Mouse (Mus musculus) ovary, adult 18-20 months (tissue): Measurements from ENCODE around the gene Aagab.

Experiments
- DNase-seq: peaks from one replicate; pipeline ENCODE4 v3.0.0; 2022; ENCODE audit warnings: low spot score, mixed read lengths

The Aagab gene

GRCm38 (mm10) chr9:63606594-63606993 is 4.1 kb downstream of the Aagab start:
- no peak for DNase-seq

DNA sequence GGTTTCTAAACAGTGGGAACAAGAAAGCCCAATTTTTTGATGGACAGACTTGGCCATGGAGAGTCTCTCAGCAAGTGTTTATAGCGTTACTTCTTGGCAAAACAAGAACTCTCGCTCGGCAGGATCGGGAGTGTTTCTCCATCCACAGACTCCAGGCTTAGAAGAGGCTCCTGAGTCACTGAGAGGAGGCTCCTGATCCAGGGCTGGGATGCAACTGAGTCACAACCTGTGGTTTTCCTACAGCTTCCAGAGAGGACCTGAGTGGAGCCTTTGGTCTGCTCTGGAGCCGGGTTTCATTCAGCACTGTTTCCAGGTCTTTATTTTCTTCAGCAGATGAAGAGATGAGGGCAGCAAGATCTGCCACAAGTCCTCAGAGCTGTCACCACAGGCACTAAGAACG is 5.5 kb downstream of the Aagab start:
- DNase-seq, result no peak

GRCm38 (mm10) chr9:63609246-63609645 is 6.8 kb downstream of the Aagab start:
- no peak for DNase-seq

DNA sequence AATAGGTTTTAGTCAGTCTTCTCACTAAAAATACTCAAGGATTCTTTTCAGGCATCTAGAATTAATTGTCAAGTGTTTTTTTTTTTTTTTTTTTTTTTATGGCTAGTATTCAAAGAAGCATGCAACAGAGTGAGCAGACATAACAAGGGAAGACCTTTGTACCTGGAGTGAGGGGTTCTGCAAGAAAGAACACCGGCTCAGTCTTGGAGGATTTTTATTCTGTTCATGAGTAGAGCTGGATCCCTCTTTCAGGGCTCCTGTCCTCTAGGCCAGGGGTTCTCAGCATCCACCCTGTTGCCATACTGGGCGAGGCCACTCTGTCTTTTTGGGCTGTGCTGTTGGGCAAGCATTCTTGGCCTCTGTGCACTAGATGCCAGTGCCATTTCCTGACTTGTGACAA is 7.3 kb downstream of the Aagab start:
- DNase-seq, result no peak

DNA sequence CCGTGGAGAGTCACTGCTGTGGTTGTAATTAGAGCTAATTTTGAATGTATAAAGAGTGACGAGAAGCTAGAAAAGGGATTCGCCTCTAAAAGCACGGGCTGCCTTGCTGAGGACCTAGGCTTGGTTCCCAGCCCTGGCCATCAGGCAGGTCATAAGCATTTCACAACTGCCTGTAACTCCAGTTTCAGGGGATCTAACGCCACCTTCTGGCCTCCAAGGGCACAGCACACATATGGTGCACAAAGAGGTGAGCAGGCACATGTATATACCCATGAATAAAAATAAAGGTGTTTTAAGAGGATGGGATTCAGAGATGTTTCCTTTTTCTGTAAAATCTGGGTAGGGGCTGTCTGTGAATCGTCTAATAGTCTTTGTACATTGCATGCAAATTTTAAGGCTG is 7.8 kb downstream of the Aagab start:
- no peak for DNase-seq

GRCm38 (mm10) chr9:63610841-63611366 is 8.4 kb downstream of the Aagab start:
- DNase-seq, result peak; percentile 27

- no peak for DNase-seq
Observed at GRCm38 (mm10) chr9:63611967-63612366, 9.5 kb downstream of the Aagab start.

GRCm38 (mm10) chr9:63612565-63613515 is 10.4 kb downstream of the Aagab start:
- no peak for DNase-seq

- no peak for DNase-seq
Observed at GRCm38 (mm10) chr9:63613569-63613968, 11.1 kb downstream of the Aagab start.

GRCm38 (mm10) chr9:63614018-63614985 is 11.8 kb downstream of the Aagab start:
- DNase-seq, result no peak

DNA sequence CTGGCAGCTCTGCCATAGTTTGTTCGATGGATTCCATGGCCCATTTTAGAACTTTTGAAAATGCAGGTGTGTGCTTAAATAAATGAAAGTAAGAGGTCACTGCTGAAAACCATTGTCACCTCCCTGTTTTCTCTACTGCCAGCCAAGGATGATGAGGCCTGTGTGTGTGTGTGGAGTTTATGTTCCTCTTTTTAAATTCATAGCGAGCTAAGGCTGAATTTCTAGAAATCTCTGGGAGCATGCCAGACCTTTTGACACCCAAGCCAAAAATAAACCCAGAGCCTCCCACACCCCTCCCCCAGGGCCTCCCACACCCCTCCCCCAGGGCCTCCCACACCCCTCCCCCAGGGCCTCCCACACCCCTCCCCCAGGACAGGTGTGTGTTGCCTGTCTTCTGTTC is 15.5 kb downstream of the Aagab start:
- no peak for DNase-seq

DNA sequence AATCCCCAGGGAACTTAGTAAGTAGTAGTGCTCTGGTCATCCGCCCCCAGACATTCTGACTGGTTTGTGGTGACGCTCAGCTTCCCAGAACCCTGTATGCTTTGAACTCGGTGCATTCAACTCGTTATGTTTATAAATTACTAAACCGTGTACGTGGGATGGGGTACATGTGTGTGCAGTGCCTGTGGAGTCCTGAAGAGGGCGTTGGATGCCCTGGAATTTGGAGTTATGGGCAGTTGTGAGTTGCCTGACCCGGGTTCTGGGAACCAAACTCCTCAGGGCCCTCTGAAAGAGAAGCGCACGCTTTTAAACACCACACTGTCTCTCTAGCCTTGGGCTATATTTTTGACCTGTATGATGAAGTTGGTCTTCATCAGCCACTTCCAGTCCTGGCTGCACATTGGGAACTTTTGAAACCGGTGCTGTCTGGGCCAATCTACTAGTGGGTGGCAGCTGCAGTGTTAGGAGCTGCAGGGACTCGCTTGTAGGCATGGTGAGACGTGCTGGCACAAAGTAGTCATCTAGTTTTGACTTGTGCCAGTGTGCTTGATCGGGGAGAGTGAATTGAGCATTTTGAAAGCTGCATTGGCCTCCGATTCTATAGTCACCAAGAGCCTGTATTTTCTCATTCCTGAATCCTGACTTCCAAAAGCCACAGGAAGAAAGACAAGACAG is 21.6 kb downstream of the Aagab start:
- DNase-seq, result no peak

DNA sequence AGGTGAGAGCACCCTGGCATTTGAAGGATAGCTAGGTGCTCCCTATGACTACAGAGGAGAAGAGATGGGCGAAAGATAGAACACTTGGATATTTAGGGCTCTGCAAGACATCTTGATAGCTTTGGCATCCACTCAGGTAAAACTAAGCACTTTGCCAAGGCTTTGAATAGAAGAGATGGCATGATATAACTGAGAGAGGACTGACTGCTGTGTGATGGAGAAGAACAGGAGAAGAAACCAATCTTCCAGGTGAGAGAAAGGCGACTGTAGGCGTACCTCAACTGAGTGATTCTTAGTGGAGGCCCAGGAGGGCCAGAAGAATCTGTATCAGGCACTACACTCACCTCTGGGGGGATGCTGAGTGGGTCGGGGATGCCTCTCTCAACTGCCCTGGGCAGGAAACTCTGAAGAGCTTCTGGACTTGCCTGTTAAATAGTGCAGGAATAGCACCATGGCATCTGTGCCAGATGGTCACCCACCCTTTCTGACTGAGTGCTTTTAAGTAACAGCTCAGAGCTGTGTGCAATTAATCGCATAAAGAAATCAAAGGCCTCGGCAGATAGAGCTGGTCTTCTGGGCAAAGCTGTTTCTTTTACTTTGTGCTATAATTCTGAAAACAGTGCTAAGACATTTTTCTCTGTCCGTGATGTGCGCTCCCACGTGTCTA is 22.8 kb downstream of the Aagab start:
- DNase-seq, result no peak

DNA sequence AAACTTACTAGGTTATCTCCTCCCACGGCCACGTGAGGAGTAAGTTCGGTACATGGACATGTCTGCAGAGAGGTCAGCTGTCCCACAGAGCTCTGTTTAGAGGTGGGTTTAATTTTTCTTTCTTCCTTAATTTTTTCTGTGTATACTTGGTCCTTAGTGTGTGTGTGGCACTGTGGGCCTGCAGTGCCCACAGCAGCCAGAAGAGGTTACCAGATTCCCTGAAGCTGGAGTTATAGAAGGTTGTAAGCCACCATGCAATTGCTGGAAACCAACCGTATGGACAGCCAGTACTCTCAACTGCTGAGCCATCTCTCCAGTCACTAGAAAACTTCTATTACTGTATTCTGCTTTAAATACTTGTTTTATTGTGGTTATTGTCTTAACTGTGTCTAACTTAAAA is 29.6 kb downstream of the Aagab start:
- DNase-seq, result no peak

DNA sequence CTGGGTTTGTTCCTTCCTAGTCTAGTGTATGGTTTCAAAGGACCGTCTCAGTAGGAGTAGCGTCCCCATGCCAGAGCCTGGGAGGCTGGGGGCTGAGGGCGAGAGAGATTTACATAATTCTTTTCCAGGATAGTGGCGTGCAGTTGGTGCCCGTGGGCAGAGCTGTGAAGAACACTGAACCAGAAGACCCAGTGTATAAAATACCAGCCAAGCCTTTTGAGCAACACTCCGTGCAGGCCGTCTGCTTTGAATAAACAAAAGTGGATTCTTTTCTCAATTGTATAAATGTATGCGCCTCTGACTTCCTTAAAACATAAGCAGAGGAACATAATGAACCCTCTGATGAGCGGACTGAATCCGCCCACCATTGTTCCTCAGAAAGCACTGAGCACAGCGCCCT is 30.5 kb downstream of the Aagab start:
- DNase-seq, result no peak

GRCm38 (mm10) chr9:63633334-63633733 is 30.9 kb downstream of the Aagab start:
- no peak for DNase-seq

GRCm38 (mm10) chr9:63636113-63636512 is 33.7 kb downstream of the Aagab start:
- DNase-seq, result no peak

GRCm38 (mm10) chr9:63641983-63642646 is 39.7 kb downstream of the Aagab start:
- no peak for DNase-seq

- DNase-seq, result no peak
Observed at GRCm38 (mm10) chr9:63644011-63644410, 41.6 kb downstream of the Aagab start.

GRCm38 (mm10) chr9:63645084-63645483 is 42.6 kb downstream of the Aagab start:
- no peak for DNase-seq
